Mouse (Mus musculus) C2C12 (cell line): Measurements from ENCODE around the gene Tbxas1. TPM values are rescaled to one million over a fixed set of nuclear protein-coding genes. Genes with fewer than 3 reads are reported as not detected.

Experiments used
- H3K27me3 ChIP-seq: one replicate; pipeline ENCODE4 v1.6.1; 2011; ENCODE audit not compliant: control insufficient read depth, insufficient read depth, insufficient read length
- H3K36me3 ChIP-seq: one replicate; pipeline ENCODE4 v1.6.1; 2011; ENCODE audit not compliant: control insufficient read depth, insufficient read depth
- H3K4me3 ChIP-seq: one replicate; pipeline ENCODE4 v1.5.1; 2011; ENCODE audit warnings: mild to moderate bottlenecking, control low read depth; ENCODE audit not compliant: poor library complexity, insufficient read depth, severe bottlenecking
- H3K79me2 ChIP-seq: one replicate; pipeline ENCODE4 v1.6.1; 2011; ENCODE audit not compliant: control insufficient read depth, insufficient read depth
- H3K79me3 ChIP-seq: one replicate; pipeline ENCODE4 v1.6.1; 2011; ENCODE audit warnings: low read depth, control low read depth
- H3ac ChIP-seq: one replicate; pipeline ENCODE3; 2011; ENCODE audit warnings: low read depth; ENCODE audit not compliant: control insufficient read depth, insufficient read length
- CEBPB ChIP-seq: IDR thresholded peaks from one replicate; pipeline ENCODE4 v1.6.1; 2011; ENCODE audit warnings: low read depth, mild to moderate bottlenecking, control low read depth, moderate library complexity
- CTCF ChIP-seq: IDR thresholded peaks from one replicate; pipeline ENCODE4 v1.5.1; 2011; ENCODE audit not compliant: control insufficient read depth, insufficient read depth, insufficient read length
- FOSL1 ChIP-seq: IDR thresholded peaks from one replicate; pipeline ENCODE4 v1.8.0; 2011; ENCODE audit warnings: mild to moderate bottlenecking, low read length; ENCODE audit not compliant: poor library complexity, insufficient read depth, severe bottlenecking
- MAX ChIP-seq: IDR thresholded peaks from one replicate; pipeline ENCODE4 v1.6.1; 2011; ENCODE audit warnings: mild to moderate bottlenecking, control low read depth
- MYOD1 ChIP-seq: IDR thresholded peaks from one replicate; pipeline ENCODE4 v1.6.1; 2011; ENCODE audit warnings: low read depth; ENCODE audit not compliant: control insufficient read depth, insufficient read length
- MYOG ChIP-seq: IDR thresholded peaks from one replicate; pipeline ENCODE4 v1.6.1; 2011; ENCODE audit not compliant: control insufficient read depth, insufficient read length; ENCODE audit errors: extremely low read depth
- USF1 ChIP-seq: IDR thresholded peaks from one replicate; pipeline ENCODE4 v1.6.1; 2011; ENCODE audit warnings: low read depth, mild to moderate bottlenecking, control low read depth, moderate library complexity
- polyA plus RNA-seq: library from polyadenylated mRNA; unstranded; fragments of >200 nt; fragmentation: generic; extraction: Trizol; gene quantifications from one replicate; pipeline ENCODE4 v1.2.1, GENCODE M21; 2012; ENCODE audit warnings: missing spikeins

Gene Tbxas1
- polyA plus RNA-seq, 1 experiment, result 0.06 TPM

DNA sequence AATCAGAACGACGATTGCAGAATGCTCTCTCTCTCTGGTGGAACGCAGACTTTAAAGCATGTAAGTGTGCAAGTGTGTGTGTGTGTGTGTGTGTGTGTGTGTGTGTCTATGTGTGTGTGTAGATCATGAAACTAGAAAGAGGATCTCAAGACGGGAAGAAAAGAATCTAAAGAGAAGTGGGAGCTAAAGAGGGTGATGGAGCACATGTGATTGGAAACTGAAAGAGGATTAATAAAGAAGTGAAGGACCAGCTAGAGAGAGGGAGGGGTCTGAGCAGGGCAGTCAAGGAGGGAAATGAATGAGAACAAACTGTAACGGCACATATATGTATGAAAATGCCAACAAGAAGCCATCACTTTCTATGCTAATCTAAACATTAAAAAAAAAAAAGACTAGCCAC, 92.8 kb downstream of the Tbxas1 start:
- no peak overlapping the region for H3ac ChIP-seq
- no peaks in the 10 kb centered on the region for H3K27me3 ChIP-seq
- no peak overlapping the region for H3K4me3 ChIP-seq
- no peak for TF ChIP-seq USF1
- no peak for TF ChIP-seq FOSL1
- TF ChIP-seq MYOD1, result no peak
- no peak for TF ChIP-seq MAX
- TF ChIP-seq CTCF, result no peak
- no peak for TF ChIP-seq MYOG
- TF ChIP-seq CEBPB, result no peak
- no peaks in the 10 kb centered on the region for H3K79me2 ChIP-seq
- H3K79me3 ChIP-seq, result no peaks in the 10 kb centered on the region
- no peaks in the 10 kb centered on the region for H3K36me3 ChIP-seq

DNA sequence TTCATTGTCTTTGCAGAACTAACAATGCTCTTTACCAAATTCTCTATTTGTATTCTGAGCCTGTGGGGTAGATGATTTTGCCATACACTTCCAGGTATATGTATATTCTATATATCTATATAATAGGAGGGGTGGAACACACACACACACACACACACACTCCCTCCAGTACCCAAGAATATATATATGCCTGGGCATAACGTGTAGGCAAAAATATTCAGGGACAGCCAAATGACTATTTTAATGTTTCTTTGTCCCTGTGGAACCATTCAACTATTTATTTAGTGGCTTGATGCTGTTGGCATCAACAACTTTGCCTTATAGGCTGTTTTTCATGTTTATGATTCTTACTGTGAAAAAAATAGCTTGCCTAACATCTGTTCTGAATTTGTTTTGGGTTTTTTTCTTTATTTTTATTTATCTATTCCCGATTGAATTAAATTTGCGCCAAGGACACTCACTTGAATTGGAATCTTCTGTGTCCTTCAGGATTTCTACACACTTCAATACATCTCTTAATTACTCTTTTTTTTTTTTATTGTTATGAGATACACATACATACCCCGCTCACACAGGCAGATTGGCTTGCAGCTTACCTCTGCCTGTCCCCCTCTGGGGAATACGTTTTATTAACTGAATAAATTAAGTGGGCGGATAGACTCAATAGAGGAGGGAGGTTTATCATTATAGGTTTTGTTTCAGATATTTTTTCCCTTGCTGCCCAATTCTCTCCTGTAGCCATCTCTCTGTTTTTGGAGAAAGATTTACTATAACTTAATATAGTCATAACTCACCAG, 94.9 kb downstream of the Tbxas1 start:
- TF ChIP-seq MYOD1, result no peak
- TF ChIP-seq USF1, result no peak
- TF ChIP-seq MAX, result no peak
- no peak for TF ChIP-seq MYOG
- no peak for TF ChIP-seq CTCF
- TF ChIP-seq CEBPB, result no peak
- TF ChIP-seq FOSL1, result no peak
- no peak overlapping the region for H3ac ChIP-seq

DNA sequence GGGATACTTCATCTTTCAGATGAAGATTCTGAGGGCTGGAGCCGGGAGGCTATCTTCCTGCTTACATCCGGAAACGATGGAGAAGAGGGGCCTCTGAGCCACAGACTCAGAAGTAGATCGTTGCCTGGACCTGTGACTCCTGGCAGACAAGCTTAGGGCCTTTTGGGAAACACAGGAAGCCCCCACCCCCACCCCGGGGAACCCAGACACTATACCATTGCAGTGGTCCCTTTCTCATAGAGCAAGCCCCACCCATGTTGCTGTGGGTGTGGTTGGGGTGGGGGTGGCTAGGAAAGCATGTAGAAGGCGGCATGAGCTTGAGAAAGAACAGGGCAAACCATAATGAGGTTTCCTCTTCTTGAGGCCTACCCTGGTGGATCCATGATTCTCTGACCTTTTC, 95.6 kb downstream of the Tbxas1 start:
- H3K27me3 ChIP-seq, result no peaks in the 10 kb centered on the region
- H3K36me3 ChIP-seq, result no peaks in the 10 kb centered on the region
- H3K79me2 ChIP-seq, result no peaks in the 10 kb centered on the region
- no peak overlapping the region for H3ac ChIP-seq
- H3K79me3 ChIP-seq, result no peaks in the 10 kb centered on the region
- TF ChIP-seq USF1, result no peak
- no peak for TF ChIP-seq CEBPB
- TF ChIP-seq MYOG, result no peak
- TF ChIP-seq MAX, result no peak
- no peak for TF ChIP-seq FOSL1
- no peak for TF ChIP-seq CTCF
- TF ChIP-seq MYOD1, result no peak
- H3K4me3 ChIP-seq, result no peak overlapping the region

More for the DNA sequence above, 94.9 kb downstream of the Tbxas1 start:
- H3K79me2 ChIP-seq, result no peaks in the 10 kb centered on the region
- no peaks in the 10 kb centered on the region for H3K36me3 ChIP-seq
- H3K27me3 ChIP-seq, result no peaks in the 10 kb centered on the region
- no peaks in the 10 kb centered on the region for H3K79me3 ChIP-seq
- H3K4me3 ChIP-seq, result no peak overlapping the region

DNA sequence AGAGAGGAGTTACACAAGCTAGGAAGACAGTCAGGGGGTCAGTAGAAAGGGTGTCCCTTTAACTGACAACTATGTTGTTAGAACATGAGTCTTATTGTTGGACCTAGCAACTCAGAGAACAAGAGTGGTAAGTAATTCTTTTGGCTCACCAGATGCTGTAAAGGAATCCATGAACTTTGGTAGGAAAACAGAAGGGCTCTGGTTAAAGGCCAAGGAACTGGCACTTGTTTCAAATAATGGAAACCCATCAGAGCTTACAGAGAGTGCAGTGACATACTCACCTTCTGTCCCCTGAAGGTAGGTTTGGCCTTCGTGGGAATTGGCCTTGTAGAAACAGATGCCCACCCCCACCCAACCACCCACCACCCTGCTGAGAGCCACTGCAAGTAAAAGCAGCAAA, 97.6 kb downstream of the Tbxas1 start:
- TF ChIP-seq USF1 (no peak), MAX (no peak), MYOG (no peak), MYOD1 (no peak), CEBPB (no peak), CTCF (no peak), FOSL1 (no peak)
- Histone ChIP-seq H3K27me3 (no peaks in the 10 kb centered on the region), H3K79me3 (no peaks in the 10 kb centered on the region), H3K4me3 (no peak overlapping the region), H3K79me2 (no peaks in the 10 kb centered on the region), H3K36me3 (no peaks in the 10 kb centered on the region), H3ac (no peak overlapping the region)

DNA sequence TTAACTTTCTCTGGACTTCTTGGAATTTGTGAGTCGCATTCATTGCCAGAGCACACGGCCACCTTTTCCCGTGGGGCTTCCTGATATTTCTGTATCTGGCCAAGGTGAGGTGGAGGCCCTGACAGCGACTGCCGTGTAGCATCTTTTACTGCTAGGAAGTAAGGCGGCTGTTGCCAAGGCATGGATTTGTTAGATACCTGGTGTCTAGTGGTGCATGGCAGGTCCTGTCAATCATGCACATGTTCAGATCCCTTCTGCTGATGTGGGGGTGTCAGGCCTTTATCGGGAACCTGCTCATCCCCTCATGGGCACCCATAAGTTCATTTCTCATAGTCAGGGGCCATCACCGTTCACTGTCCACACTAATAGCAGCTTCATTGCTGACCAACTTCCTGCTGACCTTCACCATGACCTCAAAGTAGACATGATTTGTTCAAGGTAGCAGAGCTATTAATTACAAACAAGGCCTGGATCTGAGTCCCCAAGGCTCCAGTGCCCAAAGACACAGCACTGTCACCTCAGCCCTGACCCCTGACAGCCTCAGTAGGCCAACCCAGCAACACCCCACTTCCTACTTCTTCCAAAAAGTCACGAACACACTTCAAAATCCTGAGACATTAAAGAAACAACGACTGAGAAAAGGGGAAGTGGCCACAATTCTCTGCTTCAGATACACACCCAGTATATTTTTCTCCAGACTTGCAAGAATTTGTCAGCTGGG, 98.4 kb downstream of the Tbxas1 start:
- no peak for TF ChIP-seq FOSL1
- TF ChIP-seq MYOG, result no peak
- TF ChIP-seq MAX, result no peak
- TF ChIP-seq MYOD1, result no peak
- no peak for TF ChIP-seq CTCF
- TF ChIP-seq USF1, result no peak
- TF ChIP-seq CEBPB, result no peak
- Histone ChIP-seq H3K36me3 (no peaks in the 10 kb centered on the region), H3K79me3 (no peaks in the 10 kb centered on the region), H3ac (no peak overlapping the region), H3K79me2 (no peaks in the 10 kb centered on the region), H3K4me3 (no peak overlapping the region), H3K27me3 (no peaks in the 10 kb centered on the region)

DNA sequence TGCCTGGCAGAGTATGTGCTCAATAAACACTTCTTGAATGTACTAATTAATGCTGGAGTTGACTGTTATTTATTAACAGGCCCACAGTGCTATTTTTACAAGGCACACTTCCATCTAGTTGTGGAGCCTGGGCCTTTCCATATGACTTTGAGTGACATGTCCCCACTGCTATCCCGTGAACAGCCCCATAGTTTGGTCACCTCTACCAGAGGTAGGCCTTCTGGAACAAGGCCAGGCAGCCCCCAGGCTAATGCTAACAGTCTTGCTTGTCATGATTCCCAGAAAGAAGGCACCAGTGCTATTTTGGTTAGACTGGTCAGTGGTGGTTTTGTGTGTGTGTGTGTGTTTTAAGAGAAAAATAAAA, 98.9 kb downstream of the Tbxas1 start:
- H3K79me2 ChIP-seq, result no peaks in the 10 kb centered on the region
- TF ChIP-seq USF1 (no peak), CTCF (no peak), FOSL1 (no peak), CEBPB (no peak), MYOD1 (no peak), MYOG (no peak), MAX (no peak)
- H3K79me3 ChIP-seq, result no peaks in the 10 kb centered on the region
- no peak overlapping the region for H3K4me3 ChIP-seq
- H3K27me3 ChIP-seq, result no peaks in the 10 kb centered on the region
- H3ac ChIP-seq, result no peak overlapping the region
- H3K36me3 ChIP-seq, result no peaks in the 10 kb centered on the region
